Mouse (Mus musculus): Measurements from ENCODE around the gene Adap1. TPM values are rescaled to one million over a fixed set of nuclear protein-coding genes. Genes with fewer than 3 reads are reported as not detected.

Gene Adap1
- polyA plus RNA-seq, 1 experiment from 2014 or later: 33.4 TPM

DNA sequence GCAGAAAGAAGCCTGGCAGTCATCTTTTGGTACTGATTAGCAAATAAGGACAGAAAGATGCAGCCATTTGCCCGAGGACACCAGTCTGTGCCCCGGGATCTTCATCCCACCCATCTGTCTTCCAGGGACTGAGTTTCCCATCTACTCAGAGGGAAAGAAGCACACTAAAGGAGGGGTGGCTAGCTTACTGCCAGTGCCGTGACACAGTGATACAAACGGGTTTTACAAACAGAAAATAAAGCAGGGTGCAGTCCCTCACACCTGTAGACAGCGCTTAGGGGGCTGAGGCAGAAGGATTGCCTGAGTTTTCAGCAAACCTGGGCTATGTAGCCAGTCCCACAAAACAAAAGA is 19.9 kb upstream of the Adap1 start:
- no peak for ATAC-seq
- H3K4me2 ChIP-seq (replicated peaks; ENCODE audit: low read depth): peak overlapping the region; percentile 82
- no peak for TF ChIP-seq CTCF (IDR thresholded peaks at IDR 0.05; ENCODE audit: low read depth)

DNA sequence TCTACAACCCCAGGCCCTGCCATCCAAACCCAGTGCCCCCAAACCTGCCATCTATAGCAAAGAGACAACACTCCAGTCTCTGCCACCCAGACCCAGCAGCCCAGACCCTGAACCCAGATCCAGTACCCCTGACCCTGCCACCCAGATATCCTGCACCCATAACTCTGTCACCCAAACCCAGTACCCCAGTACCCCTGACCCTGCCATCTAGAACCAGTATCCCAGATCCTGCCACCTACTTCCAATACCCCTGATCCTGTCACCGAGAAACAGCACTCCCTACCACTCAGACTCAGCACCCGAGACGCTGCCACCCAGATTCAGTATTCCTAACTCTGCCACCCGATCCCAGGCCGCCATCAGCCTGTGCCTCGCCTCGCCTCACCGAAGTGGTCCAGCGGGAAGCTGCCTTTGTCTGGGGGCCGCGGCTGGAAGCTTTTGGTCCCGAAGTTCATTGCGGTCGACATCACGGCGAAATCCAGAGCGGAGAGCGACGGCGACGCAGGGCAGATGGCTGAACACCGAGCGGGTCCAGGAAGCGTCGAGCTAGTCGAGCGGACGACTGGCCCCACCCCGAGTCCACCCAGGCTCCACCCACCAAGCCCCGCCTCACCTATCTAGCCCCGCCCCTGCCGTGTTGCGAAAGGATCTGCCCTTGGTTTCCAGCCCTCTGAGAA is 19.4 kb upstream of the Adap1 start:
- peak; percentile 85 for ATAC-seq
- Histone ChIP-seq H3K27me3 (replicated peaks; ENCODE audit: control insufficient read depth, insufficient read depth, low read length) (no peaks in the 10 kb centered on the region), H3K4me3 (ENCODE audit: low read depth, low read length) (peak overlapping the region; percentile 79), H3K9me3 (ENCODE audit: control insufficient read depth) (no peaks in the 10 kb centered on the region), H3K9ac (ENCODE audit: low read depth, low read length) (peak overlapping the region; percentile 91), H3K4me2 (replicated peaks; ENCODE audit: low read depth) (peak overlapping the region; percentile 82), H3K4me1 (replicated peaks; ENCODE audit: control insufficient read depth, insufficient read depth, low read length) (peaks cover 3% of the 10 kb centered on the region; the same call in 1 of the 2 replicates), H3K36me3 (ENCODE audit: control insufficient read depth, insufficient read depth) (peaks cover 27% of the 10 kb centered on the region), H3K27ac (ENCODE audit: low read depth, low read length) (peak overlapping the region; percentile 77)
- WGBS: under 1% methylated on average over 33 of the region's 33 CpGs
- TF ChIP-seq CTCF (IDR thresholded peaks at IDR 0.05; ENCODE audit: low read depth): 0 out of 2 replicates have a peak, but pooled peaks have one; percentile 3

More for the DNA sequence above, 19.9 kb upstream of the Adap1 start:
- Histone ChIP-seq H3K9me3 (ENCODE audit: control insufficient read depth) (no peaks in the 10 kb centered on the region), H3K4me3 (ENCODE audit: low read depth, low read length) (peak overlapping the region; percentile 1; the same call in 1 of the 2 replicates), H3K4me1 (replicated peaks; ENCODE audit: control insufficient read depth, insufficient read depth, low read length) (peaks cover 3% of the 10 kb centered on the region; the same call in 1 of the 2 replicates), H3K36me3 (ENCODE audit: control insufficient read depth, insufficient read depth) (peaks cover 22% of the 10 kb centered on the region), H3K9ac (ENCODE audit: low read depth, low read length) (peak overlapping the region; percentile 12; the same call in 1 of the 2 replicates), H3K27me3 (replicated peaks; ENCODE audit: control insufficient read depth, insufficient read depth, low read length) (no peaks in the 10 kb centered on the region), H3K27ac (ENCODE audit: low read depth, low read length) (peak overlapping the region; percentile 51; the same call in 1 of the 2 replicates)
- 5% methylated on average over 5 of the region's 5 CpGs for WGBS

GRCm38 (mm10) chr5:139344021-139344686 is 18.7 kb upstream of the Adap1 start:
- Histone ChIP-seq H3K4me1 (replicated peaks; ENCODE audit: control insufficient read depth, insufficient read depth, low read length) (peaks cover 3% of the 10 kb centered on the region; the same call in 1 of the 2 replicates), H3K27me3 (replicated peaks; ENCODE audit: control insufficient read depth, insufficient read depth, low read length) (no peaks in the 10 kb centered on the region), H3K36me3 (ENCODE audit: control insufficient read depth, insufficient read depth) (peaks cover 34% of the 10 kb centered on the region), H3K9ac (ENCODE audit: low read depth, low read length) (peak overlapping the region; percentile 91), H3K4me3 (ENCODE audit: low read depth, low read length) (peak overlapping the region; percentile 79), H3K27ac (ENCODE audit: low read depth, low read length) (peak overlapping the region; percentile 77; the same call in 1 of the 2 replicates), H3K4me2 (replicated peaks; ENCODE audit: low read depth) (peak overlapping the region; percentile 82), H3K9me3 (ENCODE audit: control insufficient read depth) (no peaks in the 10 kb centered on the region)
- peak; percentile 86 for TF ChIP-seq CTCF (IDR thresholded peaks at IDR 0.05; ENCODE audit: low read depth)
- 4% methylated on average over 12 of the region's 12 CpGs for WGBS
- ATAC-seq: peak; percentile 59

GRCm38 (mm10) chr5:139338891-139339290 is 13.5 kb upstream of the Adap1 start:
- Histone ChIP-seq H3K9me3 (ENCODE audit: control insufficient read depth) (no peaks in the 10 kb centered on the region), H3K36me3 (ENCODE audit: control insufficient read depth, insufficient read depth) (peaks cover 67% of the 10 kb centered on the region), H3K4me2 (replicated peaks; ENCODE audit: low read depth) (no peak overlapping the region), H3K27me3 (replicated peaks; ENCODE audit: control insufficient read depth, insufficient read depth, low read length) (no peaks in the 10 kb centered on the region), H3K9ac (ENCODE audit: low read depth, low read length) (no peak overlapping the region), H3K4me3 (ENCODE audit: low read depth, low read length) (no peak overlapping the region), H3K4me1 (replicated peaks; ENCODE audit: control insufficient read depth, insufficient read depth, low read length) (no peaks in the 10 kb centered on the region; the same call in 1 of the 2 replicates), H3K27ac (ENCODE audit: low read depth, low read length) (peak overlapping the region; percentile 73)
- no peak for TF ChIP-seq CTCF (IDR thresholded peaks at IDR 0.05; ENCODE audit: low read depth)
- ATAC-seq: no peak
- 72% methylated on average over 11 of the region's 11 CpGs for WGBS

DNA sequence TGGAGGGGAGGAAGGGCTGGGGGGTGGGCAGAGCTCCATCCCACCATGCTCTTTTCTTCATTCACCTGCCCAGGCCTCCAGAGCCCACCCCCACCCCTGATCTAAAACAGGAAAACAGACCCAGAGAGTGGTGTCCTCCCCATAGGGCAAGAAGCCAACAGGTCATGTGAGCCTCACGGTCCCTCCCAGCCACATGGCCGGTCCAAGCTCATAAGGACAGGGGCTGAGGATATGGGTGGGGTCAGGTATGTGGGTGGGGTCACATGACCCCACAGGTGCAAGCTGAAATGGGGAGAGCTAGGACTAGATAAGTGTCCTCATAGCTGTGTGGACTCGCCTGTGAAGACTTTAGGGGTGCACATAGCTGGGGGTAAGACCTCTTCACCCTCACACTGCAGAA is 13.0 kb upstream of the Adap1 start:
- 40% methylated on average over 3 of the region's 3 CpGs for WGBS

DNA sequence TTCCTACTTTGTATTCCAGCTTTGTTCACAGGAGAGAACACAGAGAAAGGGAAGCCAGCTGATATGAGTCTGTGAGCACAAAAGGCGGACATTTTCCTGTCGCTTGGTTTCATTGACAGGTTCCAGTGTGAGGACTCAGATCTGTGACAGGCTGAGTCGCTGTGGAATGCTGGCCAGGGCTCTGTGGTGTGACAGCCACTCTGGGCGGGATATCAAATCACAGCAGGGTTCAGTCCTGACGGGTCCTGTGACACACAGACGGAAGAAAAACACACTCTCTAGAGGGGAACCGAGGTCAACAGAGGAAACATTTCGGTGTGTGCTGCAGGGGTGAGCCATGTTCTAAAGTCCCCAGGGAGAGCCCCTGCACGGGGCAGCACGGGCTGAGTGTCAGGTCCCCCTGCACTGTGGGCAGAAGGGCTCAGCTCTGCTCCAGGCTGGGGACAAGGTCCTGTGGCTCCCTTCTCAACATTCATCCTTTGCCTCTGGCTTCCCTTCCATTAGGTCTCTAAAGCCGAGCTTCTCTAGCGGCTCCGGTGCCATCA is 12.5 kb upstream of the Adap1 start:
- Histone ChIP-seq H3K27me3 (replicated peaks; ENCODE audit: control insufficient read depth, insufficient read depth, low read length) (no peaks in the 10 kb centered on the region), H3K4me3 (ENCODE audit: low read depth, low read length) (no peak overlapping the region), H3K4me2 (replicated peaks; ENCODE audit: low read depth) (no peak overlapping the region), H3K9me3 (ENCODE audit: control insufficient read depth) (no peaks in the 10 kb centered on the region), H3K36me3 (ENCODE audit: control insufficient read depth, insufficient read depth) (peaks cover 67% of the 10 kb centered on the region), H3K4me1 (replicated peaks; ENCODE audit: control insufficient read depth, insufficient read depth, low read length) (peaks cover 3% of the 10 kb centered on the region), H3K27ac (ENCODE audit: low read depth, low read length) (peak overlapping the region; percentile 73), H3K9ac (ENCODE audit: low read depth, low read length) (no peak overlapping the region)
- no peak for TF ChIP-seq CTCF (IDR thresholded peaks at IDR 0.05; ENCODE audit: low read depth)
- ATAC-seq: no peak
- WGBS: 67% methylated on average over 13 of the region's 13 CpGs

More for the DNA sequence above, 13.0 kb upstream of the Adap1 start:
- Histone ChIP-seq H3K9ac (ENCODE audit: low read depth, low read length) (no peak overlapping the region), H3K27ac (ENCODE audit: low read depth, low read length) (peak overlapping the region; percentile 73), H3K4me3 (ENCODE audit: low read depth, low read length) (no peak overlapping the region), H3K4me2 (replicated peaks; ENCODE audit: low read depth) (no peak overlapping the region), H3K4me1 (replicated peaks; ENCODE audit: control insufficient read depth, insufficient read depth, low read length) (no peaks in the 10 kb centered on the region; the same call in 1 of the 2 replicates), H3K27me3 (replicated peaks; ENCODE audit: control insufficient read depth, insufficient read depth, low read length) (no peaks in the 10 kb centered on the region), H3K9me3 (ENCODE audit: control insufficient read depth) (no peaks in the 10 kb centered on the region), H3K36me3 (ENCODE audit: control insufficient read depth, insufficient read depth) (peaks cover 67% of the 10 kb centered on the region)
- TF ChIP-seq CTCF (IDR thresholded peaks at IDR 0.05; ENCODE audit: low read depth): no peak
- peak; percentile 32; the same call in 1 of the 2 replicates for ATAC-seq

Data from intestine, postnatal 0 days (tissue).